Mouse (Mus musculus) CH12.LX (cell line): ENCODE data around the gene Tex12.

Experiments used
- CTCF ChIP-seq, 2 experiments: IDR thresholded peaks in 1 of 2; conservative IDR thresholded peaks in 1 of 2; 2 replicates each; pipeline ENCODE4 v1.5.1; 2011 to 2012; ENCODE audit warnings: low read depth in 2 of 2, low read length in 2 of 2, improper control_type of control experiment in 1 of 2, inconsistent platforms in 1 of 2, mild to moderate bottlenecking in 1 of 2, moderate library complexity in 1 of 2
- EP300 ChIP-seq: IDR thresholded peaks from 2 replicates; pipeline ENCODE4 v1.6.1; 2011; ENCODE audit warnings: low read length, improper control_type of control experiment
- ETS1 ChIP-seq: conservative IDR thresholded peaks from 2 replicates; pipeline ENCODE4 v1.6.1; 2012; ENCODE audit warnings: low read depth, mild to moderate bottlenecking, inconsistent platforms, low read length, improper control_type of control experiment, moderate library complexity
- JUN ChIP-seq: IDR thresholded peaks from 2 replicates; pipeline ENCODE4 v1.6.1; 2011; ENCODE audit warnings: low read depth, mild to moderate bottlenecking, low read length, improper control_type of control experiment, moderate library complexity; ENCODE audit not compliant: insufficient read depth
- KAT2A ChIP-seq: IDR thresholded peaks from 2 replicates; pipeline ENCODE4 v1.6.1; 2012; ENCODE audit warnings: low read length, improper control_type of control experiment, inconsistent platforms; ENCODE audit not compliant: insufficient replicate concordance
- MEF2A ChIP-seq: IDR thresholded peaks from 2 replicates; pipeline ENCODE4 v1.6.1; 2014; ENCODE audit warnings: low read depth, mild to moderate bottlenecking, inconsistent platforms, low read length, improper control_type of control experiment, borderline replicate concordance
- RAD21 ChIP-seq: IDR thresholded peaks from 2 replicates; pipeline ENCODE4 v1.6.1; 2011; ENCODE audit warnings: low read depth, mild to moderate bottlenecking, low read length, improper control_type of control experiment, moderate library complexity
- SIN3A ChIP-seq: IDR thresholded peaks from 2 replicates; pipeline ENCODE4 v1.6.1; 2012; ENCODE audit warnings: low read length, improper control_type of control experiment, inconsistent platforms
- USF2 ChIP-seq: conservative IDR thresholded peaks from 2 replicates; pipeline ENCODE4 v1.6.1; 2011; ENCODE audit warnings: low read depth, low read length, improper control_type of control experiment
- ZKSCAN1 ChIP-seq: IDR thresholded peaks from 2 replicates; pipeline ENCODE4 v1.6.1; 2012; ENCODE audit warnings: low read depth, inconsistent platforms, low read length, improper control_type of control experiment, borderline replicate concordance

DNA sequence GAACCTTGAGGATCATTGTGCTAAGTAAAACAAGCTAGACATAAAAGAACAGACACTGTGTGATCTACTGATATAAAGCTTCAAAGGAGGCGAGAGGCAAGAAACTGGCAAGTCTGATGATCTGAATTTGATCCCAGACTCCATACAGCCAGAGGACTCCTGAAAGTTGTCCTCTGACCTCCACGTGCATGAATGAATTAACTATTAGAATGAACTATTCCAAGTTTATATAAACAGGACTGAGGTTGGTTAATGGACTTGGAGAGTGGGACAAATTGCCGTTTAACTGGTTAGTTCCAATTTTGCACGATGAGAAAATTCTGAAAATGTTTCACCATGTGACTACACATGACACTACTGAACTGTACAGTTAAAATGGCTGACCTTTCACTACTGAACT lies 12.2 kb downstream of the Tex12 start:
- TF ChIP-seq MEF2A, result no peak
- TF ChIP-seq RAD21, result no peak
- no peak for TF ChIP-seq JUN
- no peak for TF ChIP-seq CTCF (conservative IDR thresholded peaks at IDR 0.05 in 1 of 2, IDR thresholded peaks at IDR 0.05 in 1 of 2; ENCODE audit: low read depth in 2 of 2, low read length in 2 of 2)
- no peak for TF ChIP-seq KAT2A
- TF ChIP-seq ZKSCAN1, result no peak
- TF ChIP-seq SIN3A, result no peak
- TF ChIP-seq ETS1, result no peak
- TF ChIP-seq EP300, result no peak
- TF ChIP-seq USF2, result no peak
